8 mouse cellular contexts compared by ENCODE assay signal in genomic region chr14:25607141-25607967, GRCm38 (mm10).
DNase-seq lines count a peak whose midpoint lies in the region; ATAC-seq and TF ChIP-seq lines count a peak whose summit lies in the region.

No protein-coding gene starts in this region.

- peaks cover 52% of the 10 kb centered on the region for H3K4me1 ChIP-seq in cerebellum, adult 2 months (ENCODE audit: control insufficient read depth, insufficient read depth, low read length)
- H3K4me1 ChIP-seq in ES-Bruce4 (ENCODE audit: control insufficient read depth, insufficient read depth, low read length): peaks cover 27% of the 10 kb centered on the region
- peaks cover 88% of the 10 kb centered on the region for H3K4me1 ChIP-seq in embryonic facial prominence, embryonic 12.5 days
- H3K4me1 ChIP-seq in limb, embryonic 11.5 days (ENCODE audit: control insufficient read depth, insufficient read depth, low read length): peaks cover 75% of the 10 kb centered on the region
- H3K4me1 ChIP-seq in midbrain, embryonic 14.5 days (ENCODE audit: control insufficient read depth, insufficient read depth, low read length): peaks cover 82% of the 10 kb centered on the region

- H3K9me3 ChIP-seq in ES-Bruce4 (replicated peaks; ENCODE audit: control insufficient read depth, insufficient read depth, low read length, poor library complexity, severe bottlenecking): no peaks in the 10 kb centered on the region
- H3K9me3 ChIP-seq in embryonic facial prominence, embryonic 12.5 days: no peaks in the 10 kb centered on the region
- H3K9me3 ChIP-seq in limb, embryonic 11.5 days (ENCODE audit: control insufficient read depth, low read length): no peaks in the 10 kb centered on the region
- no peaks in the 10 kb centered on the region for H3K9me3 ChIP-seq in midbrain, embryonic 14.5 days (ENCODE audit: control insufficient read depth, low read length)

- TF ChIP-seq POLR2A in cerebellum, adult 2 months (IDR thresholded peaks at IDR 0.05; ENCODE audit: borderline replicate concordance, insufficient read depth, low read length): no peak
- no peak for TF ChIP-seq POLR2A in ES-Bruce4 (IDR thresholded peaks at IDR 0.05; ENCODE audit: insufficient read depth, low read length)

- TF ChIP-seq CTCF in cerebellum, adult 2 months (IDR thresholded peaks at IDR 0.05; ENCODE audit: borderline replicate concordance, insufficient read depth, low read depth, low read length): no peak
- TF ChIP-seq CTCF in ES-Bruce4 (IDR thresholded peaks at IDR 0.05; ENCODE audit: low read depth, low read length): no peak

- no peak overlapping the region; the same call in 1 of the 2 replicates for H3K27ac ChIP-seq in cerebellum, adult 2 months (ENCODE audit: insufficient read depth, low read length)
- 0 out of 2 replicates have a peak overlapping the region, but pooled peaks have one; percentile 10 for H3K27ac ChIP-seq in ES-Bruce4 (ENCODE audit: insufficient read depth, low read length)
- H3K27ac ChIP-seq in embryonic facial prominence, embryonic 12.5 days: peak overlapping the region; percentile 98
- H3K27ac ChIP-seq in limb, embryonic 11.5 days (replicated peaks; ENCODE audit: low read depth, low read length): peak overlapping the region; percentile 97
- H3K27ac ChIP-seq in midbrain, embryonic 14.5 days (replicated peaks; ENCODE audit: low read depth, low read length): peak overlapping the region; percentile 100

- peak overlapping the region; percentile 23 for H3K4me3 ChIP-seq in cerebellum, adult 2 months (replicated peaks; ENCODE audit: insufficient read depth, low read depth, low read length)
- peak overlapping the region; percentile 68 for H3K4me3 ChIP-seq in ES-Bruce4 (ENCODE audit: low read depth, low read length)
- H3K4me3 ChIP-seq in embryonic facial prominence, embryonic 12.5 days: peak overlapping the region; percentile 72
- H3K4me3 ChIP-seq in limb, embryonic 11.5 days (ENCODE audit: low read depth, low read length): peak overlapping the region; percentile 73
- H3K4me3 ChIP-seq in midbrain, embryonic 14.5 days (replicated peaks; ENCODE audit: low read depth, low read length): peak overlapping the region; percentile 75

- DNase-seq in cerebellum, adult 2 months: peak in 1 of 2 experiments; percentile 53
- no peak for DNase-seq in cerebellum, adult 8-10 months
- peak; percentile 48 to 58 for DNase-seq in heart, postnatal 36 days
- DNase-seq in limb, embryonic 11.5 days (ENCODE audit: low spot score): peak; percentile 85
- peak; percentile 93 for DNase-seq in midbrain, embryonic 14.5 days
- peak; percentile 71 for DNase-seq in testis, postnatal 10 days (ENCODE audit: low spot score)

- intact Hi-C loops in heart, postnatal 36 days (cut with DNase I): no loop called here

- no peaks in the 10 kb centered on the region for H3K27me3 ChIP-seq in cerebellum, adult 2 months (ENCODE audit: control insufficient read depth, insufficient read depth, low read length)
- no peaks in the 10 kb centered on the region for H3K27me3 ChIP-seq in ES-Bruce4 (ENCODE audit: control insufficient read depth, insufficient read depth, low read length, poor library complexity, severe bottlenecking)
- H3K27me3 ChIP-seq in embryonic facial prominence, embryonic 12.5 days: no peaks in the 10 kb centered on the region
- no peaks in the 10 kb centered on the region for H3K27me3 ChIP-seq in limb, embryonic 11.5 days (ENCODE audit: control insufficient read depth, insufficient read depth, low read length)
- H3K27me3 ChIP-seq in midbrain, embryonic 14.5 days (ENCODE audit: control insufficient read depth, insufficient read depth, low read length): no peaks in the 10 kb centered on the region

- peak; percentile 50 for ATAC-seq in embryonic facial prominence, embryonic 12.5 days (ENCODE audit: insufficient number of reproducible peaks, insufficient read depth, low FRiP score, low TSS enrichment)
- ATAC-seq in limb, embryonic 11.5 days (ENCODE audit: insufficient number of reproducible peaks, low FRiP score, low TSS enrichment, low read depth): peak; percentile 71; the same call in 1 of the 2 replicates
- peak; percentile 83 for ATAC-seq in midbrain, embryonic 14.5 days (ENCODE audit: low FRiP score, low TSS enrichment)

- peak overlapping the region; percentile 82 for H3K4me2 ChIP-seq in embryonic facial prominence, embryonic 12.5 days (replicated peaks)
- H3K4me2 ChIP-seq in limb, embryonic 11.5 days (ENCODE audit: low read depth, severe bottlenecking): peak overlapping the region; percentile 86
- peak overlapping the region; percentile 97 for H3K4me2 ChIP-seq in midbrain, embryonic 14.5 days (ENCODE audit: low read length)

- H3K36me3 ChIP-seq in ES-Bruce4 (ENCODE audit: control insufficient read depth, insufficient read depth, low read length, poor library complexity, severe bottlenecking): no peaks in the 10 kb centered on the region
- H3K36me3 ChIP-seq in embryonic facial prominence, embryonic 12.5 days: no peaks in the 10 kb centered on the region
- H3K36me3 ChIP-seq in limb, embryonic 11.5 days (ENCODE audit: control insufficient read depth, insufficient read depth, low read length): no peaks in the 10 kb centered on the region
- H3K36me3 ChIP-seq in midbrain, embryonic 14.5 days (ENCODE audit: control insufficient read depth, insufficient read depth, low read length): 0 out of 2 replicates have a peak, but pooled peaks cover 3% of the 10 kb centered on the region

- WGBS in cerebellum, adult 2 months: under 1% methylated on average over 98 of the region's 103 CpGs
- under 1% methylated on average over 95 of the region's 103 CpGs for WGBS in embryonic facial prominence, embryonic 12.5 days
- under 1% methylated on average over 85 of the region's 103 CpGs for WGBS in limb, embryonic 11.5 days
- WGBS in midbrain, embryonic 14.5 days: 0% methylated on average over 79 of the region's 103 CpGs

- 0 out of 2 replicates have a peak, but pooled peaks have one; percentile 25 for TF ChIP-seq EP300 in ES-Bruce4 (IDR thresholded peaks at IDR 0.05; ENCODE audit: insufficient read depth, low read depth, low read length)

- H3K9ac ChIP-seq in ES-Bruce4 (ENCODE audit: low read depth, poor library complexity, severe bottlenecking): peak overlapping the region; percentile 94
- H3K9ac ChIP-seq in embryonic facial prominence, embryonic 12.5 days: peak overlapping the region; percentile 87
- H3K9ac ChIP-seq in limb, embryonic 11.5 days (ENCODE audit: low read length): peak overlapping the region; percentile 97
- H3K9ac ChIP-seq in midbrain, embryonic 14.5 days (replicated peaks; ENCODE audit: low read length): peak overlapping the region; percentile 99

Comparison
In these comparisons a context has a peak if more than half of its experiments do, and no peak if none do; other contexts are left out.
1. H3K4me3 ChIP-seq: peak in every context shown above with its lines; median percentile 75 in midbrain, embryonic 14.5 days; 73 in limb, embryonic 11.5 days; 72 in embryonic facial prominence, embryonic 12.5 days; 68 in ES-Bruce4; 23 in cerebellum, adult 2 months.